Mouse (Mus musculus) embryonic facial prominence, embryonic 11.5 days (tissue): ENCODE measurements around the gene Spata48. TPM values are rescaled to one million over a fixed set of nuclear protein-coding genes. Genes with fewer than 3 reads are reported as not detected.

ENCODE experiments used
- ATAC-seq: fragments of 200-750 bp; cut with Nextera tagmentation; replicated peaks from 2 replicates; pipeline ENCODE4 v1.8.0; 2017; ENCODE audit warnings: low read depth; ENCODE audit not compliant: insufficient number of reproducible peaks, low FRiP score, low TSS enrichment
- DNase-seq: peaks from one replicate; pipeline ENCODE4 v3.0.0-alpha.2; 2015; ENCODE audit warnings: low spot score
- H3K27ac ChIP-seq: fragments of 300-500 bp; sonication (generic); replicated peaks from 2 replicates; pipeline ENCODE4 v1.5.1; 2014; ENCODE audit warnings: mild to moderate bottlenecking, low read depth, low read length, control low read depth
- H3K27me3 ChIP-seq: fragments of 300-500 bp; sonication (generic); 2 replicates; pipeline ENCODE4 v1.6.1; 2014; ENCODE audit warnings: mild to moderate bottlenecking, low read length, moderate library complexity, mixed read lengths; ENCODE audit not compliant: control insufficient read depth, insufficient read depth
- H3K36me3 ChIP-seq: fragments of 300-500 bp; sonication (generic); replicated peaks from 2 replicates; pipeline ENCODE4 v1.6.1; 2014; ENCODE audit warnings: low read depth, mild to moderate bottlenecking, low read length, moderate library complexity, mixed read lengths; ENCODE audit not compliant: control insufficient read depth, insufficient read depth
- H3K4me1 ChIP-seq: fragments of 300-500 bp; sonication (generic); 2 replicates; pipeline ENCODE4 v1.6.1; 2014; ENCODE audit warnings: low read length, mixed read lengths; ENCODE audit not compliant: control insufficient read depth, insufficient read depth
- H3K4me2 ChIP-seq: fragments of 300-500 bp; sonication (generic); 2 replicates; pipeline ENCODE4 v1.6.1; 2014; ENCODE audit warnings: low read depth, mild to moderate bottlenecking, control low read depth, low read length, moderate library complexity
- H3K4me3 ChIP-seq: fragments of 300-500 bp; sonication (generic); 2 replicates; pipeline ENCODE4 v1.5.1; 2014; ENCODE audit warnings: low read depth, low read length, control low read depth
- H3K9ac ChIP-seq: fragments of 300-500 bp; sonication (generic); replicated peaks from 2 replicates; pipeline ENCODE4 v1.6.1; 2014; ENCODE audit warnings: mild to moderate bottlenecking, control low read depth, low read length
- H3K9me3 ChIP-seq: fragments of 300-500 bp; sonication (generic); replicated peaks from 2 replicates; pipeline ENCODE4 v1.6.1; 2016; ENCODE audit warnings: mild to moderate bottlenecking, low read length, inconsistent platforms, mixed read lengths; ENCODE audit not compliant: control insufficient read depth
- WGBS: fragments of 180-500 bp; shearing (Covaris S2); extraction: QIAGEN DNeasy Blood & Tissue Kit; methylation state at CpG from one replicate; pipeline ENCODE4 v1.1.7; 2014; 5-methylcytosine and 5-hydroxymethylcytosine counted together
- polyA plus RNA-seq: library from polyadenylated mRNA; unstranded; fragments of >200 nt; fragmentation: Nextera tagmentation; extraction: Ambion mirVana; gene quantifications from 2 replicates; pipeline ENCODE4 v1.2.1, GENCODE M21; 2014

The Spata48 gene
- 2.0 and 3.1 TPM in 2 replicates for polyA plus RNA-seq

GRCm38 (mm10) chr11:11461635-11462560, at the start of gene Spata48, which contains the start of gene Zpbp:
TSS of gene Spata48 (plus strand) at chr11:11462094.
TSS of gene Zpbp (minus strand) at chr11:11462408.
- H3K9me3 ChIP-seq = no peaks in the 10 kb centered on the region
- DNase-seq = peak; percentile 91
- no peak within 1 kb of the TSS for H3K27ac ChIP-seq
- no peaks in the 10 kb centered on the region for H3K27me3 ChIP-seq
- peak within 1 kb of the TSS; percentile 64 for H3K9ac ChIP-seq
- peak; percentile 96 for ATAC-seq
- H3K4me1 ChIP-seq = no peaks in the 10 kb centered on the region
- H3K36me3 ChIP-seq = no peaks in the 10 kb centered on the region
- 3% methylated on average over 50 of the region's 66 CpGs for WGBS
- peak within 1 kb of the TSS; percentile 61 for H3K4me2 ChIP-seq
- peak within 1 kb of the TSS; percentile 52 for H3K4me3 ChIP-seq

DNA sequence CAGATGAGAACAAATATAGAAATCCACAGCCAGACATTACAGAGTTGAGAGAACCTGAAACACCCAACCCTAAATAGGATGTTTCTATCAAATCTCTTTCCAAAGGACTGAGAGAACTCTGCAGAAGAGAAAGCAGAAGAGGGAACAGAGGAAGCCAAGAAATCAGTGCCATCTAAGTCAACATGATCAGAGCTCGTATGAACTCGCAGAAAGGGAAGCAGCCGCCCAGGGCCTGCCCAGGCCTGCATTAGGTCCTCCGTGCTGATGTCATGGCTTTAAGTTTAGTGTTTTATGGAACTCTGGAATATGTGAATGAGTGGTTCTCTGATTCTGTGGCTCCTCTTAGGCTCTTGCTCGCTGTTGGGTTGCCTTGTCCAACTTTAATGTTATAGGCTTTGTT, 47.7 kb upstream of the Spata48 start:
- Histone ChIP-seq H3K4me1 (no peaks in the 10 kb centered on the region), H3K36me3 (no peaks in the 10 kb centered on the region), H3K4me3 (no peak overlapping the region), H3K27ac (no peak overlapping the region), H3K4me2 (no peak overlapping the region), H3K9ac (no peak overlapping the region), H3K27me3 (no peaks in the 10 kb centered on the region), H3K9me3 (no peaks in the 10 kb centered on the region)
- 86% methylated on average over 5 of the region's 5 CpGs for WGBS
- DNase-seq (no peak), ATAC-seq (no peak)

- H3K9ac ChIP-seq = no peak overlapping the region
- no peaks in the 10 kb centered on the region for H3K4me1 ChIP-seq
- no peaks in the 10 kb centered on the region for H3K9me3 ChIP-seq
- no peaks in the 10 kb centered on the region for H3K27me3 ChIP-seq
- H3K27ac ChIP-seq = no peak overlapping the region
- 85% methylated on average over 2 of the region's 2 CpGs for WGBS
- no peak for ATAC-seq
- DNase-seq = no peak
- H3K36me3 ChIP-seq = no peaks in the 10 kb centered on the region
- H3K4me3 ChIP-seq = no peak overlapping the region
- no peak overlapping the region for H3K4me2 ChIP-seq
These were observed 44.5 kb upstream of the Spata48 start for GRCm38 (mm10) chr11:11417356-11417755.

GRCm38 (mm10) chr11:11455037-11455436, 6.9 kb upstream of the Spata48 start:
- no peaks in the 10 kb centered on the region for H3K27me3 ChIP-seq
- 27% methylated on average over 2 of the region's 2 CpGs for WGBS
- ATAC-seq (no peak), DNase-seq (peak; percentile 33)
- no peak overlapping the region for H3K27ac ChIP-seq
- H3K9me3 ChIP-seq = no peaks in the 10 kb centered on the region
- no peaks in the 10 kb centered on the region for H3K4me1 ChIP-seq
- H3K4me3 ChIP-seq = no peak overlapping the region
- no peak overlapping the region for H3K4me2 ChIP-seq
- no peaks in the 10 kb centered on the region for H3K36me3 ChIP-seq
- H3K9ac ChIP-seq = no peak overlapping the region

- WGBS = 81% methylated on average over 5 of the region's 5 CpGs
- no peak overlapping the region for H3K27ac ChIP-seq
- no peak; the same call in 1 of the 2 replicates for ATAC-seq
These were observed 632 bp downstream of the Spata48 start for GRCm38 (mm10) chr11:11462561-11462890.

GRCm38 (mm10) chr11:11468924-11469323, 7.0 kb downstream of the Spata48 start:
- no peaks in the 10 kb centered on the region for H3K27me3 ChIP-seq
- no peaks in the 10 kb centered on the region for H3K4me1 ChIP-seq
- H3K36me3 ChIP-seq = no peaks in the 10 kb centered on the region
- H3K27ac ChIP-seq = no peak overlapping the region
- H3K4me3 ChIP-seq = no peak overlapping the region
- DNase-seq (no peak), ATAC-seq (no peak)
- no peaks in the 10 kb centered on the region for H3K9me3 ChIP-seq
- H3K9ac ChIP-seq = no peak overlapping the region
- H3K4me2 ChIP-seq = no peak overlapping the region

More at GRCm38 (mm10) chr11:11462561-11462890, 632 bp downstream of the Spata48 start:
- peak overlapping the region; percentile 61 for H3K4me2 ChIP-seq
- no peaks in the 10 kb centered on the region for H3K36me3 ChIP-seq
- peak overlapping the region; percentile 52 for H3K4me3 ChIP-seq
- H3K9ac ChIP-seq = peak overlapping the region; percentile 64
- DNase-seq = no peak
- H3K27me3 ChIP-seq = no peaks in the 10 kb centered on the region
- H3K4me1 ChIP-seq = no peaks in the 10 kb centered on the region
- no peaks in the 10 kb centered on the region for H3K9me3 ChIP-seq

DNA sequence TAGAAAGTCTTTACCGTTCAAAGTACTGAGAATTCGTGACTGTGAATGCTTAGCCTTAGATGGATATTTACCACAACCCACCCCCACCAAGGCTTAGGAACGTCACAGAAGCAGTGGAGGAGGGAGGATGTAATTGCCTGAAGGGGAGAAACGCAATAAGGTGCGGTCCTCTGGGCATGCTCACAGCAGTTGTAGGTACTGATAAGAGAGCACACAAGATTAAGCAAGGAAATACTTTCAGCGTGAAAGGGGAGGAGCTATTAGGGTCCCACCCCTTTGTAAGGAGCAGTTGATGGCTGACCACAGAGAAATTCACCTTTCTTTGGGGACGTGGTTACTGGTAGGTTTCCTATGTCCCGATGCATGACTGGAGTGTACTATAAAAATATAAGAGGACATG, 22.5 kb downstream of the Spata48 start:
- H3K27me3 ChIP-seq = no peaks in the 10 kb centered on the region
- H3K9ac ChIP-seq = no peak overlapping the region
- H3K4me2 ChIP-seq = no peak overlapping the region
- no peaks in the 10 kb centered on the region for H3K4me1 ChIP-seq
- no peaks in the 10 kb centered on the region for H3K9me3 ChIP-seq
- no peak overlapping the region for H3K4me3 ChIP-seq
- 53% methylated on average over 8 of the region's 8 CpGs for WGBS
- no peak overlapping the region for H3K27ac ChIP-seq
- ATAC-seq (no peak), DNase-seq (no peak)
- no peaks in the 10 kb centered on the region for H3K36me3 ChIP-seq

- no peaks in the 10 kb centered on the region for H3K9me3 ChIP-seq
- no peak overlapping the region for H3K27ac ChIP-seq
- DNase-seq (no peak), ATAC-seq (no peak)
- WGBS = 72% methylated on average over 5 of the region's 5 CpGs
- no peaks in the 10 kb centered on the region for H3K27me3 ChIP-seq
- H3K4me3 ChIP-seq = no peak overlapping the region
- no peaks in the 10 kb centered on the region for H3K4me1 ChIP-seq
- no peaks in the 10 kb centered on the region for H3K36me3 ChIP-seq
- no peak overlapping the region for H3K9ac ChIP-seq
- no peak overlapping the region for H3K4me2 ChIP-seq
These were observed 30.1 kb downstream of the Spata48 start for GRCm38 (mm10) chr11:11492044-11492443.
